Mouse (Mus musculus) forebrain, embryonic 10.5 days (tissue): ENCODE data around the gene Gm281. TPM values are rescaled to one million over a fixed set of nuclear protein-coding genes. Genes with fewer than 3 reads are reported as not detected.

Experiments used
- DNase-seq: peaks from one replicate; pipeline ENCODE4 v3.0.0-alpha.2; 2017; ENCODE audit warnings: low spot score; ENCODE audit errors: extremely low spot score
- H3K27ac ChIP-seq: fragments of 300-500 bp; sonication (generic); 2 replicates; pipeline ENCODE4 v1.5.1; 2016; ENCODE audit warnings: mild to moderate bottlenecking
- H3K27me3 ChIP-seq: fragments of 300-500 bp; sonication (generic); 2 replicates; pipeline ENCODE4 v1.6.1; 2016; ENCODE audit warnings: mild to moderate bottlenecking; ENCODE audit not compliant: poor library complexity, severe bottlenecking
- H3K36me3 ChIP-seq: fragments of 300-500 bp; sonication (generic); replicated peaks from 2 replicates; pipeline ENCODE4 v1.6.1; 2016; ENCODE audit warnings: mild to moderate bottlenecking, moderate library complexity
- H3K4me1 ChIP-seq: fragments of 300-500 bp; sonication (generic); 2 replicates; pipeline ENCODE4 v1.6.1; 2016
- H3K4me3 ChIP-seq: fragments of 300-500 bp; sonication (generic); 2 replicates; pipeline ENCODE4 v1.5.1; 2016; ENCODE audit warnings: mild to moderate bottlenecking, moderate library complexity
- H3K9me3 ChIP-seq: fragments of 300-500 bp; sonication (generic); 2 replicates; pipeline ENCODE4 v1.6.1; 2016; ENCODE audit warnings: mild to moderate bottlenecking, moderate library complexity
- WGBS: fragments of 180-500 bp; shearing (Covaris S2); methylation state at CpG from one replicate; pipeline ENCODE4 v1.1.7; 2016; 5-methylcytosine and 5-hydroxymethylcytosine counted together
- microRNA-seq: library from miRNA; unstranded; fragments of <30 nt; microRNA quantifications from one replicate; pipeline ENCODE4, GENCODE M21; 2017
- polyA plus RNA-seq: library from polyadenylated mRNA; unstranded; fragments of >200 nt; fragmentation: Nextera tagmentation; extraction: Ambion mirVana; gene quantifications from 2 replicates; pipeline ENCODE4 v1.2.1, GENCODE M21; 2016

Gm281 gene
- polyA plus RNA-seq, 1 experiment from 2014 or later: not detected

DNA sequence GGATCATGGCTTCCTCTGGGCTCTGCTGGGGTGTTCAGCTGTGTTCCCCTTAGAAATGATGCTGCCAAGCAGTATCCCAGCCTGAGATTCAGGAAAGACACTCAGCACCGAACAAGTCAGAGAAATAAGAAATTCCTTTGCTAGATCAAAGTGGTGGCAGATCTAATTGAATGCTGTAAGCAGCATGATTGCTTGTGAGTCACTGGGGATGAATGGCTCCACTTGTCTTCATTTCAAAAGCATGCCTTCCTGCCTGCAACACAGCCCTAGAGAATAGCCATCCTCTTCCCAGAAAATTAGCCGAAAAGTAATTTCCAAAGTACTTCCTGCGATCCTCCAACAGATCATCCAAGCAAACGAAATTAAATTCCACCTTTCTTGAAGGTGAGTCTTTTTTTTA is 131.3 kb downstream of the Gm281 start:
- H3K27me3 ChIP-seq: no peaks in the 10 kb centered on the region
- H3K4me1 ChIP-seq: no peaks in the 10 kb centered on the region
- no peak overlapping the region for H3K27ac ChIP-seq
- no peak overlapping the region for H3K4me3 ChIP-seq
- H3K9me3 ChIP-seq: no peaks in the 10 kb centered on the region
- DNase-seq: no peak
- no peaks in the 10 kb centered on the region for H3K36me3 ChIP-seq
- 77% methylated on average over 4 of the region's 4 CpGs for WGBS

DNA sequence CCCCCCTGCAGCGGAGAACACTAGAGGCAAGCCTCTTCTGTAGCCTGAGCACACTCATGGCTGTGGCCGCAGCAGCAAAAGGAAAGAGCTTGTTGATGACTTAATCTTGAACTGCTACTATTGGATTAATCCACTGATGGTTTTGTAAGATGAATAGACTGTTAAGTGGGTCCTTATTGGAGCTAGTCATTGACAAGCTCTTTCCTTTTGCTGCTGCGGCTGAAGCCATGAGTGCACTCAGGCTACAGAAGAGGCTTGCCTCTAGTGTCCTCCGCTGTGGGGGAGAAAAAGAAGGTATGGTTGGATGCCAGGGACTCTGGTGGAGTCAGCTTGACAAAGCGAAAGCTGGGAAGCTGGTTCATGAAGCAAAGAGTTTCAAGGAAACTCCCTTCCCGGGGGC is 135.9 kb downstream of the Gm281 start:
- Histone ChIP-seq H3K9me3 (no peaks in the 10 kb centered on the region), H3K36me3 (no peaks in the 10 kb centered on the region), H3K4me3 (no peak overlapping the region), H3K27me3 (no peaks in the 10 kb centered on the region), H3K27ac (no peak overlapping the region), H3K4me1 (peaks cover 4% of the 10 kb centered on the region)
- no peak for DNase-seq
- WGBS: 76% methylated on average over 5 of the region's 6 CpGs

- WGBS: 73% methylated on average over 2 of the region's 2 CpGs
- Histone ChIP-seq H3K27me3 (no peaks in the 10 kb centered on the region), H3K9me3 (no peaks in the 10 kb centered on the region), H3K36me3 (no peaks in the 10 kb centered on the region), H3K4me3 (no peak overlapping the region), H3K4me1 (peaks cover 19% of the 10 kb centered on the region), H3K27ac (peak overlapping the region; percentile 66)
- DNase-seq: no peak
Measured at GRCm38 (mm10) chr14:13771163-13771562, 143.1 kb downstream of the Gm281 start.

GRCm38 (mm10) chr14:13770686-13771085 is 143.6 kb downstream of the Gm281 start:
- Histone ChIP-seq H3K27ac (peak overlapping the region; percentile 73), H3K4me3 (no peak overlapping the region), H3K4me1 (peaks cover 19% of the 10 kb centered on the region), H3K9me3 (no peaks in the 10 kb centered on the region), H3K36me3 (no peaks in the 10 kb centered on the region), H3K27me3 (no peaks in the 10 kb centered on the region)
- peak; percentile 36 for DNase-seq
- 0% methylated on average over 1 of the region's 1 CpGs for WGBS

Small RNA genes lying within 50 kb of the gene (microRNA-seq; reads per million reads assigned to microRNA genes)
- not detected for gene Gm27506

Other genes starting within 250 kb of the Gm281 start
- gene Sntn, start 243.6 kb downstream of the Gm281 start, polyA plus RNA-seq: not detected in 2 replicates
- 4.5 and 4.7 TPM in 2 replicates for gene Atxn7, start 47.0 kb upstream of the Gm281 start, polyA plus RNA-seq
- gene Thoc7, start 47.4 kb upstream of the Gm281 start, polyA plus RNA-seq: 235 and 250 TPM in 2 replicates
- 294 and 295 TPM in 2 replicates for gene Psmd6, start 206.5 kb upstream of the Gm281 start, polyA plus RNA-seq